Mouse (Mus musculus): ENCODE data around the gene Tead4. TPM values are rescaled to one million over a fixed set of nuclear protein-coding genes. Genes with fewer than 3 reads are reported as not detected.

Tead4 gene
- polyA plus RNA-seq, 1 experiment from 2014 or later = 1.6 TPM

- no peaks in the 10 kb centered on the region for H3K9me3 ChIP-seq
- no peak overlapping the region for H3K27ac ChIP-seq
- no peak for ATAC-seq (ENCODE audit: insufficient read depth, low FRiP score, low read depth)
- no peak overlapping the region for H3K4me3 ChIP-seq (replicated peaks)
- H3K36me3 ChIP-seq = no peaks in the 10 kb centered on the region
- no peak overlapping the region for H3K4me2 ChIP-seq
- 86% methylated on average over 8 of the region's 8 CpGs for WGBS
- H3K4me1 ChIP-seq = no peaks in the 10 kb centered on the region
- H3K27me3 ChIP-seq (replicated peaks) = no peaks in the 10 kb centered on the region
- H3K9ac ChIP-seq = no peak overlapping the region
These were observed 35.6 kb downstream of the Tead4 start for GRCm38 (mm10) chr6:128264870-128265526.

- H3K4me1 ChIP-seq = no peaks in the 10 kb centered on the region
- H3K9me3 ChIP-seq = no peaks in the 10 kb centered on the region
- no peak overlapping the region for H3K4me3 ChIP-seq (replicated peaks)
- no peak for ATAC-seq (ENCODE audit: insufficient read depth, low FRiP score, low read depth)
- H3K27me3 ChIP-seq (replicated peaks) = no peaks in the 10 kb centered on the region
- WGBS = 59% methylated on average over 1 of the region's 1 CpGs
- H3K4me2 ChIP-seq = no peak overlapping the region
- H3K36me3 ChIP-seq = no peaks in the 10 kb centered on the region
- H3K27ac ChIP-seq = no peak overlapping the region
- H3K9ac ChIP-seq = no peak overlapping the region
These were observed 39.1 kb downstream of the Tead4 start for GRCm38 (mm10) chr6:128261486-128261885.

GRCm38 (mm10) chr6:128259252-128259651 lies 41.4 kb downstream of the Tead4 start:
- H3K9ac ChIP-seq = no peak overlapping the region
- H3K9me3 ChIP-seq = no peaks in the 10 kb centered on the region
- no peak for ATAC-seq (ENCODE audit: insufficient read depth, low FRiP score, low read depth)
- H3K4me1 ChIP-seq = no peaks in the 10 kb centered on the region
- H3K4me3 ChIP-seq (replicated peaks) = no peak overlapping the region
- 91% methylated on average over 3 of the region's 3 CpGs for WGBS
- no peak overlapping the region for H3K27ac ChIP-seq
- H3K27me3 ChIP-seq (replicated peaks) = no peaks in the 10 kb centered on the region
- H3K36me3 ChIP-seq = no peaks in the 10 kb centered on the region
- no peak overlapping the region for H3K4me2 ChIP-seq

- Histone ChIP-seq H3K4me2 (no peak overlapping the region), H3K4me1 (no peaks in the 10 kb centered on the region), H3K9ac (no peak overlapping the region), H3K27ac (no peak overlapping the region), H3K4me3 (replicated peaks) (no peak overlapping the region), H3K9me3 (no peaks in the 10 kb centered on the region), H3K27me3 (replicated peaks) (no peaks in the 10 kb centered on the region), H3K36me3 (no peaks in the 10 kb centered on the region)
- ATAC-seq (ENCODE audit: insufficient read depth, low FRiP score, low read depth) = no peak
- 66% methylated on average over 2 of the region's 2 CpGs for WGBS
These were observed 44.7 kb downstream of the Tead4 start for GRCm38 (mm10) chr6:128255941-128256340.

- Histone ChIP-seq H3K4me3 (replicated peaks) (no peak overlapping the region), H3K9ac (no peak overlapping the region), H3K4me1 (no peaks in the 10 kb centered on the region), H3K27me3 (replicated peaks) (no peaks in the 10 kb centered on the region), H3K27ac (no peak overlapping the region), H3K36me3 (no peaks in the 10 kb centered on the region), H3K4me2 (no peak overlapping the region), H3K9me3 (no peaks in the 10 kb centered on the region)
- peak; percentile 40; the same call in 1 of the 2 replicates for ATAC-seq (ENCODE audit: insufficient read depth, low FRiP score, low read depth)
- WGBS = 69% methylated on average over 4 of the region's 4 CpGs
These were observed 45.3 kb downstream of the Tead4 start for GRCm38 (mm10) chr6:128255292-128255691.

- Histone ChIP-seq H3K4me1 (no peaks in the 10 kb centered on the region), H3K4me3 (replicated peaks) (no peak overlapping the region), H3K9ac (no peak overlapping the region), H3K9me3 (no peaks in the 10 kb centered on the region), H3K27me3 (replicated peaks) (no peaks in the 10 kb centered on the region), H3K4me2 (no peak overlapping the region), H3K27ac (no peak overlapping the region), H3K36me3 (no peaks in the 10 kb centered on the region)
- no peak for ATAC-seq (ENCODE audit: insufficient read depth, low FRiP score, low read depth)
- WGBS = 69% methylated on average over 4 of the region's 4 CpGs
These were observed 46.1 kb downstream of the Tead4 start for GRCm38 (mm10) chr6:128254551-128254950.

- no peaks in the 10 kb centered on the region for H3K36me3 ChIP-seq
- no peak overlapping the region for H3K9ac ChIP-seq
- no peaks in the 10 kb centered on the region for H3K9me3 ChIP-seq
- H3K4me2 ChIP-seq = no peak overlapping the region
- H3K4me3 ChIP-seq (replicated peaks) = no peak overlapping the region
- no peaks in the 10 kb centered on the region for H3K27me3 ChIP-seq (replicated peaks)
- no peaks in the 10 kb centered on the region for H3K4me1 ChIP-seq
- no peak overlapping the region for H3K27ac ChIP-seq
- no peak for ATAC-seq (ENCODE audit: insufficient read depth, low FRiP score, low read depth)
- 83% methylated on average over 2 of the region's 2 CpGs for WGBS
These were observed 47.5 kb downstream of the Tead4 start for GRCm38 (mm10) chr6:128253111-128253510.

- ATAC-seq (ENCODE audit: insufficient read depth, low FRiP score, low read depth) = no peak
- no peaks in the 10 kb centered on the region for H3K4me1 ChIP-seq
- no peak overlapping the region for H3K9ac ChIP-seq
- no peaks in the 10 kb centered on the region for H3K9me3 ChIP-seq
- 76% methylated on average over 5 of the region's 5 CpGs for WGBS
- no peaks in the 10 kb centered on the region for H3K36me3 ChIP-seq
- H3K4me3 ChIP-seq (replicated peaks) = no peak overlapping the region
- H3K27ac ChIP-seq = no peak overlapping the region
- H3K27me3 ChIP-seq (replicated peaks) = no peaks in the 10 kb centered on the region
- no peak overlapping the region for H3K4me2 ChIP-seq
These were observed 50.0 kb downstream of the Tead4 start for GRCm38 (mm10) chr6:128250596-128250995.

- H3K4me3 ChIP-seq (replicated peaks) = no peak overlapping the region
- 56% methylated on average over 2 of the region's 2 CpGs for WGBS
- H3K4me1 ChIP-seq = 0 out of 2 replicates have a peak, but pooled peaks cover 4% of the 10 kb centered on the region
- H3K27ac ChIP-seq = no peak overlapping the region
- H3K36me3 ChIP-seq = no peaks in the 10 kb centered on the region
- no peaks in the 10 kb centered on the region for H3K9me3 ChIP-seq
- H3K27me3 ChIP-seq (replicated peaks) = no peaks in the 10 kb centered on the region
- no peak overlapping the region for H3K4me2 ChIP-seq
- ATAC-seq (ENCODE audit: insufficient read depth, low FRiP score, low read depth) = no peak
- no peak overlapping the region for H3K9ac ChIP-seq
These were observed 63.4 kb downstream of the Tead4 start for GRCm38 (mm10) chr6:128237102-128237763.

- Histone ChIP-seq H3K4me2 (no peak overlapping the region), H3K9ac (no peak overlapping the region), H3K4me1 (0 out of 2 replicates have a peak, but pooled peaks cover 4% of the 10 kb centered on the region), H3K4me3 (replicated peaks) (no peak overlapping the region), H3K9me3 (no peaks in the 10 kb centered on the region), H3K36me3 (no peaks in the 10 kb centered on the region), H3K27me3 (replicated peaks) (no peaks in the 10 kb centered on the region), H3K27ac (no peak overlapping the region)
- ATAC-seq (ENCODE audit: insufficient read depth, low FRiP score, low read depth) = no peak
- WGBS = 64% methylated on average over 9 of the region's 9 CpGs
These were observed 64.0 kb downstream of the Tead4 start for GRCm38 (mm10) chr6:128236581-128236980.

- Histone ChIP-seq H3K27me3 (replicated peaks) (no peaks in the 10 kb centered on the region), H3K4me3 (replicated peaks) (no peak overlapping the region), H3K36me3 (no peaks in the 10 kb centered on the region), H3K9ac (no peak overlapping the region), H3K4me1 (0 out of 2 replicates have a peak, but pooled peaks cover 4% of the 10 kb centered on the region), H3K4me2 (no peak overlapping the region), H3K27ac (no peak overlapping the region), H3K9me3 (no peaks in the 10 kb centered on the region)
- WGBS = 28% methylated on average over 5 of the region's 5 CpGs
- peak; percentile 45 for ATAC-seq (ENCODE audit: insufficient read depth, low FRiP score, low read depth)
These were observed 66.4 kb downstream of the Tead4 start for GRCm38 (mm10) chr6:128234206-128234605.

- H3K27me3 ChIP-seq (replicated peaks) = no peaks in the 10 kb centered on the region
- 75% methylated on average over 7 of the region's 7 CpGs for WGBS
- H3K9me3 ChIP-seq = no peaks in the 10 kb centered on the region
- ATAC-seq (ENCODE audit: insufficient read depth, low FRiP score, low read depth) = no peak
- H3K9ac ChIP-seq = no peak overlapping the region
- H3K4me2 ChIP-seq = no peak overlapping the region
- H3K27ac ChIP-seq = no peak overlapping the region
- no peaks in the 10 kb centered on the region for H3K4me1 ChIP-seq
- no peak overlapping the region for H3K4me3 ChIP-seq (replicated peaks)
- H3K36me3 ChIP-seq = no peaks in the 10 kb centered on the region
These were observed 68.4 kb downstream of the Tead4 start for GRCm38 (mm10) chr6:128232216-128232615.
